Mouse (Mus musculus) common myeloid progenitor, adult 5-6 weeks (primary cell): ENCODE measurements around the gene Gfi1b. TPM values are rescaled to one million over a fixed set of nuclear protein-coding genes. Genes with fewer than 3 reads are reported as not detected.

Source experiments
- ATAC-seq: replicated peaks from 2 replicates; pipeline ENCODE4 v1.8.0; 2016; ENCODE audit warnings: low read depth, mild to moderate bottlenecking, moderate TSS enrichment, inconsistent platforms; ENCODE audit not compliant: poor library complexity, severe bottlenecking
- total RNA-seq: library from RNA; stranded (forward); fragments of 200-1000, 187-1606 nt; gene quantifications from 2 replicates; pipeline ENCODE4 v1.2.3, GENCODE M21; 2017

Gfi1b gene
- total RNA-seq, 1 experiment from 2014 or later = 30.7 TPM

DNA sequence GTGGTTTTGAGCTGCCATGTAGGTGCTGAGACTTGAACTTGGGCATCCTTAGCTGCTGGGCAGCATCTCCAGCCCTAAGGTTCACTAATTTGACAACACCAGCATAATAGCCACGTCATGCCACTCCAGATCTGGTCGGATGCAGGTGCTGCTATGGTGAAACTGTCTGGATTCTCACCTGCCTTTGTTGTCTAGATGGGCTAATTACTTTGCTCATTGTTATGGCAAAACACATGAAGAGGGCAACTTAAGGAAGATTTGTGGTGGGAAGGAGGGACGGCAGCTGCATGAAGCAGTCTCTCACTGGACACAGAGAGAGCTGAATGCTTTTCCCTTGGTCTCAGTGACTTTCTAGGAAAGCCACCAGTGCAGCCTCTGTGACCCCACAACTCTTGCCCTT, 4.3 kb upstream of the Gfi1b start:
- no peak for ATAC-seq

DNA sequence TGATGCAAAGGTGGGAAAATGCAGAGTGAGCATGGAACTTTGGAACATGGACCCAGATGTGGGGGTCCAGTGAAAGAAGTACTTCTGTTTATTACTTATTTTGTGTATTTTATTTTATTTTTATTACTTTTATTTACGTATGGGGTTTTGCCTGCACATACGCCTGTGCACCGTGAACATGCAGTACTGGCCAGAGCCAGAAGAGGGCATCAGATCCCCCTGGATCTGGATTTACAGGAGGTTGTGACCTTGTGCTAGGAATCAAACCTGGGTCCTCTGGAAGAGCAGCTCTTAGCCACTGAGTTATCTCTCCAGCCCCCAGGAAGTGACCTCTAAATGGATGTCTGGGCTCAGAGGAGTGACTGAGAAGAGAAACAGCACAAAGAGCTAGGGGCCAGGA, 3.1 kb upstream of the Gfi1b start:
- no peak for ATAC-seq

DNA sequence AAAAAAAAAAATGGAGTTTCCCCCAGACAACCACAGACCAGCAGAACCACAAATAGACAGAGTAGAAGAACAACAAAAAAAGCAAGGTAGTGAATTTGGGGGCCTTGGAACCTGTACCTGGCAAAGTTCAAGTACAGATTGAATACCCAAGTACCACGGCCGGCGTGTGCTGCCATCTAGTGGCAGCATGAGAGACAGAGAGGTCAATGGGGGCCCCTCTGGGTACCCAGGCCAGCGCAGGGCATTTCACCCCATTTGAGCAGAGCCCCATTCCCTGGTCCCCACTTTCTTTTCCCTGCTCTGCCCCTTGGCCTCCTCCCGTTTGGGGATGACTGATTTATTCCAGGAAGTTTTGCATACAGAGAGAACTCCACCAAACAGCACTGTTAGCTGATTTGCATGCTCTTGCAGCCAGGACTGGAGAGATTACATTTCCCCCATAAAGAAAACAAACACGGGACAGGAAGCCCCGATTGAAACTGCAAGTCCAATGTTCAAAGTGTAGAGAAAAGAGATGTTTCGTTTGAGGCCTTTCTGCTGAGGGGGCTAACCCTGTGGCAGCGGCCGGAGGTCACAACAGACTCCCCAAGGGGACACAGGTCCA, 841 bp upstream of the Gfi1b start:
- peak; percentile 48 for ATAC-seq

DNA sequence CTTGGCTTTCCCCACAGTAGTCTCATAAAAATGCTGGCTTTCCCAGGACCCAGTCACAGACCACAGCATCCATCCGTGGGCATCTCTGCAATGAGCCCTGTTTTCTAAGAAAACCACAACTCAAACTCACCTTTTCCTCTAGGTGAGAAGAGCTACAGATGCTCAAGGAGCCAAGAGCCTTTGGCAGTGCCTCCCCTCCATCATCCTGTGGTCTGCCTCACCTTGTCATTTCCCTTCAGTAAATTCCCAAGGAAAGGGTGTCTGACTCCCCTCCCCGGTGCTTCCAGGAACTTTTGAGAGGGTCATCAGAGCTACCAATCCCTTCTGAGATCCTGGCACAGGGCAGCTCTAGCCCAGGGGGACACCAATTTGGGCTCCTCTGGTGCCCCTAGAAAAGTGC, 671 bp downstream of the Gfi1b start:
- ATAC-seq = no peak

DNA sequence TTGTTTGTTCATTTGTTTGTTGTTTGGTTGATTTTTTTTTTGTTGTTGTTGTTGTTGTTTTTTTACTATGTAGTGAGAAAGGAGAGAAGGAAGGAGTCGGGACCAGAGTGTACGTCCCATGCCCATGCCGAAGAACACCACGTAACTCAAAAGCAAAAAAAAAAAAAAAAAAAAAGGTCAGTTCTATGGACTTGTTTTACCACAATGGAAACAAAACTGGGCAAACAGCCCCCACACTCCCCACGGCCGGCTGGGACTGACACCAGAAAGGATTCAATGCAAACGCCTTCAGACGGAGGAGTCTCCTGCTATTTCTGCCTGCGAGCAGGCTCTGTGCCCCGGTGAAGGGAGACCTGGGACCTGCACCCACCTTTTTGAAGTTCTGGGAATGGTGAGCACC, 1.3 kb downstream of the Gfi1b start:
- ATAC-seq = no peak

DNA sequence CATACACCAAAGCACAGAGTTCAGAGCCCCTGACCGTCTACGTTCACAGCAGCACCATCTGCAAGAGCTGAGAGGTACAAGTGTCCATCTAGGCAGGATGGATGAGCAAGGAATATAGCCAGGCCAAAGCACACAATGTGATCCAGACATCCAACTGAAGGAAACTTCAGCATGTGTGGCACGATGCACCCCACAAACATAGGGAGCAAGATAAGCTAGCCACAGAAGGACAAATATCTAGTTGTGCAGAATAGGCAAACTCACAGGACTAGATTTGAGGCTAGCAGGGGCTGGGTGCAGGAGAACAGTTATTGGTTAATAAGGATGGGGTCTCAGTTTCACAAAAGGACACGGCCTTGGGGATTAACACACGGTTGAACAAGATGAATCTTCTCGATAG, 2.4 kb downstream of the Gfi1b start:
- ATAC-seq = no peak

DNA sequence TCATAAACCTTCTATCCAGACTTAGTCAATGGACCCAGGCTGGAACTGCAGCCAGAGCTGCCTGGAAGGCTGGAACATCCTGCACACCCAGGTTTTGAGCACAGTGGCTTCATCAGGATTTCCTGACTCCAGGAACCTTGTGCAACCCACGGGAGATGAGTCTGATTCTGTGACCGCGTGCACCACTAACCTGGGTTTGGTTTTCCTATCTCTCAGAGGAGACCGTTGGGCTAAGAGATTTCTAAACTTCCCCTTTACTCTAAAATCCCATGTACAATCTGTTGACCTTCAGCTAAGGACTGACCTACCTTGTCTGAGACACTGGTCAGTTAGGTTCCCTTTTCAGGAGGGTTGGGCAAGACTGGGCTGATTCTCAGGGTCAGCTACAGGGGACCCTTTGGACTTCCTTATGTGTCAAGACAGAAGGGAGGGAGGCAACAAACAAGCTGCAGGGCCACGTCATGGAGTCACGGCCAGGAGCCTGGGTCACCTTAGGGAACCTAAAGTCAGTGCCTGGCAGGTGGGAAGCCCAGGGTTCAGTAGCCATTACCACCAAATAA, 2.9 kb downstream of the Gfi1b start:
- peak; percentile 16 for ATAC-seq

DNA sequence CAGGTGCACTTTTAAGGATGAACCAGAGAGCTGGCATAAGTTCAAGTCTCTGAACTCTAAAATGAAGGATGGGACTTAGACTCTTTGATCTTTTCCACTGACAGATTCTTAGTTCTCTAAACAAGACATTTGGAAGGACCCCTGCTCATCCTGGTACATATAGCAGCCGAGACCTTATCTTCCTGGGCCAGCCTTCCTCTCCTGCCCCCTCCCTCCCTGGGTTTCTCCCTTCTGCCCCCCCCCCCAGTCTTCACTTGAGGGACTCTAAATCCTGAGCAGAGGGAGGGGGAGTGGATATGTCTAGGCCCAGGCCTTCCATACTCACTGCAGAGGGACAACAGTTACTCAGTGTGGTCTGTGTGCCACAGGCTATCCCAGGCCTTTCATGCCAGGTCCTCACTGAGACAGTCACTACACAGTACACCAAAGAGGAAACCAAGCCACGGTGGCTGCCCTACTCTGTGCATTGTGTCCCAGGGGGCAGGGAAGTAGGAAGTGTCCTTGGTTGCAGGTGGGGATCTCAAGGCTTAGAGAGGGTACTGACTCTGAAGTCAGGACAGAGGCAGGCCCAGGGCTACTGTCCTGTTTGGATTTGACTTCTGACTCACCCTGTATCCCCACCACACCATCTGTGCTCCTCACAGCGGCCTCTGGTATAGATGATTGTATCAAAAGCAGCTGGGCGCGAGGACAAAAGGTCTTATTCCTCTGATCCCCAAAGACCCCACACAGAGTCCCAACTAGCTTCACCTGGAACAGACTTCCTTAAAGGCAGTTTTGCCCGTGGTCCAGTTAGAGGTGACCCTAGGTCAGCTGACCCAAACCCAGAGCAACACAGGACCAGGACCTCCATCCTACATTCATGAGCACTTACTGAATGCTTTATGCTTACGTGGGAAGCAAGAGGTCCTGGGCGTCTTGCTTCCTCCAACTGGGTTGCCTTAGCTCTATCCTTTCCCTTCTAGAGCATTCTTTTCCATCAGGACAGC, 4.0 kb downstream of the Gfi1b start:
- no peak for ATAC-seq

DNA sequence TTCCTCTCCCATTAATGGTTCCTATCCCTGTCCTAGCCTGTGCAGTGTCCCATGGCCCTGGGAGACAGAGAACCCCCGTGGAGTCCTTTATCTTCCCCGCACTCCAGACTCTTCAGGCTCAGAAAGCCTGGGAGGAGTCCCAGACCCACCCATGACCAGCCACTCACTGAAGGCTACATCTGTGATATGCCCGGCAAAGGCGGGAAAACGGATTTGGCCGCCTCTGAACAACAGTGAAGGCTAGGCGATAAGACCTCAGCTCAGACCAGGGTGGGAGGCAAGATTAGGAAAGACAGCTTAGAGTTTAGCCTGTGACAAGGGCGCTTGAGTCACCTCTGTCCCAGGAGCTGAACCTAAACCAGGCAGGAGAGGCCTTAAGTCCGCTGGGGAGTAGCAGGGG, 4.9 kb downstream of the Gfi1b start:
- ATAC-seq = 0 out of 2 replicates have a peak, but pooled peaks have one; percentile 5

DNA sequence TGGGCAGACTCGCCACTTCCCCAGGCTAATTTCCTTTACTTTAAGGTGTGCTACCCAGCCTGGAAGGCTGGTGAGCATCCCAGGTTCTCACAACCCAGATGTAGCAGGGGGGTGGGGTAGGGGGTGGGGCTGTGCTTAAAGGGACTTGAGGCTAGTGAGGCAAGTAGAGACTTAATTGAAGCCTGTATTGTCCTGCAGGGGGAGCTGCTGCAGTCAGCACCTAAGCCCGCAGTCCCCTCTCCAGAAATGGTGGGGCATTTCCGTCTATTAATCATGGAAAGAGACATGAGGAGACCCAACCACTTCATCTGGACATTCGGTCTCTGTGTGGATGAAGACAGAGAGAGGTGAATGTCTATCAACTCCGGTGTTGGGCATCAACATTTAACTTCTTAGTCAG, 5.4 kb downstream of the Gfi1b start:
- peak; percentile 36; the same call in 1 of the 2 replicates for ATAC-seq

DNA sequence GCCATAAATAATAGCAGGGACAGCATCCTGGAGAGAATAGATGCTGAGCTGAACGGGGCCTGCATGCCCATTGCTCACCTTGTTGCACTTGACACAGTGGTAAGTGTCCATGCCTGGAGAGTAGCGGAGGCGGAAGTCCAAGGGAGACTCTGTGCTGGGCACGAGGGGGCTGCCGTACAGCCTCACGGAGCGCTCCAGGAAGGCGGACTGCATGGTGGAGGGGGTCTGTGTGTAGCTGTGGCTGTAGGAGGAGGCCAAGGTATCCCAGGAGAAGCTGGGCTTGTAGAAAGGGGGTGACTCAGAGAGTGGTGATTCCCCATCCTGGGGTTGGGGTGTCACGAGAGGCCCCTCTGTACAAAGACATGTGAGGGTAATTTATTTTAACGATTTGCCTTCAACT, 8.2 kb downstream of the Gfi1b start:
- no peak for ATAC-seq

DNA sequence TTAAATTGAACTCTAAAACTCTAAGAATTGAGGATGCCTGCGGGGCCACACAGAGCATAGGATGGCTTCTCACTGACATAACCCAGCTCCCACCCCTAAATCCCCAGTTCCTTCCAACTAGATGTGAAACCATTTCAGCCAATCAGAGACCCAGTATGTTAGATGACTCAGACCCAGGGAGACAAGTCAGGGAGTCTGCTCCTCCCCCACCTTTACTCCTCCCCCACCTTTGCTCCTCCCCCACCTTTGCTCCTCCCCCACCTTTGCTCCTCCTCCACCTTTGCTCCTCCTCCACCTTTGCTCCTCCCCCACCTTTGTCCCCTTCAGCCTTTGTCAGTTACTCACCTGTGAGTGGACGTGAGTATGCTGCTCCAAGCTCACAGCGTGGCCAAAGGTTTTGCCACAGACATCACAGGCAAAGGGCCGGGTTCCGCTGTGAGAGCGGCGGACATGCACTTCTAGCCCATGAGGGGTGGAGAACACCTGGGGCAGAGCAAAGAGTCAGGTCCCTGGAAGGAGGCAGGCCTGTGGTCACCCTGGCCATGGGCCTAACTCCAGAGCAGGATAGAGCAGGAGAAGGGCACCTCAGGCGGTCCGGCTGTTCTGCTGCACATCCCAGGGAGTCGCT, 9.2 kb downstream of the Gfi1b start:
- ATAC-seq = no peak

DNA sequence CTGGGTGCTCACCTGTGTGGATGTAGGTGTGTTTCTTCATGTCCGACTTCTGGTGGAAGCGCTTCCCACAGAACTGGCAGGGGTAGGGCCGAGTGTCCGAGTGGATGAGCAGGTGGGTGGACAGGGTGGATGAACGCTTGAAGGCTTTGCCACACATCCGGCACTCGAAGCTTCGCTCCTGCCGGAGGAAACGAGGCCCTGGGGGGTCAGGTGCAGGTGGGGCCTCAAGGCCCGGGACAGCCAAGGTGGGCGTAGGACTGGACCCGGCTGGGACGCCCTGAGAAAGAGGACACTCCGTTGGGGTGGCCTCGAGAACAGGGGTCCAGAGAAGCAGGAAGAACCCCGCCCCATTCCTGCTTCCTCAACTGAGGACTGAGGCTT, 10.4 kb downstream of the Gfi1b start:
- ATAC-seq = no peak

DNA sequence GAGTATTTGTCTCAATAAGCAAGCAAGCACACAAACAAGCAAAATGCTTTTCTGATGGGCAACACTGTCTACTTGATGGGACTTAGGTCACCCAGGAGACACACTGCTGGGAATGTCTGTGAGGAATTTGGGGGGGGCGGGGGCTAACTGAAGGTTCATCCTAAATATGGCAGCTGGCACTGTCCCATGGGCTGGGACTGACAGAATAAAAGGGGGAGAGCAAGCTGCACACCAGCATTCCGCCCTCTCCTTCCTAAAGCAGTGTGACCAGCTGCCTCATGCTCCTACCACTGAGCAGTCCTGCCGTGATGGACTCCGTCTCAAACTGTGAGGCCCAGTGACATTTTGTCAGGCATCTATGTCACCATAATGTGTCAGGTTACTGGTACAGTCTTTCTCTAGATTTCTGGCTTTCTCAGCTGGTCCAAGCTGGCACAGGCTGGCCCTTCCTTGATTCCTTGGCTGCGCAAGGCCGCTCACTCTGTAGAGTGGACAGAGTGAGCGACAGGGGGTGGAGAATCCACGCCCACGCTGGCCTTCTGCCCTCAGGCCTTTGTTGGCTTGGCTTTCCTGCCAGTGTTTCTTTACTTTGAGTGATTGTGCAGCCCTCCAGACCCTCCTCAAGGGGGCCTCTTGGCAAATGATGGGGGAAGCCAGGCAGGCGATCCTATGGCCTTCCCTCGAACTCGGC, 10.9 kb downstream of the Gfi1b start:
- ATAC-seq = no peak

DNA sequence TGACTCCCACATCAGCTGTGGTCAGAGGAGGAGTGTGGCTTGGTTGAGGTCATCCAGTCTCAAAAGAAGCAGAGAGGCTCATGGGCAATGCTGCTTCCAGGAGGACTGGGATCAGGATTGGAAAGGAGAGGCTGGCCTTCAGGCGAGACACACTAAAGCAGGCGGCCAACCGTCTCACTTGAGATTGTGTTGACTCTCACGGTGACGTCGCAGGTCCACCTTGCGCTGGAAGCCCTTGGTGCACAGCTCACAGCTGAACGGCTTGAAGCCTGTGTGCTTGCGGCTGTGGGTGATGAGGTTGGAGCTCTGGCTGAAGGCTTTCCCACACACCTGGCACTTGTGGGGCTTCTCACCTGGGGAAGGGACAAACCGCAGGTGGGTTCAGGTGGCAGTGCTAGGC, 11.9 kb downstream of the Gfi1b start:
- ATAC-seq = no peak

DNA sequence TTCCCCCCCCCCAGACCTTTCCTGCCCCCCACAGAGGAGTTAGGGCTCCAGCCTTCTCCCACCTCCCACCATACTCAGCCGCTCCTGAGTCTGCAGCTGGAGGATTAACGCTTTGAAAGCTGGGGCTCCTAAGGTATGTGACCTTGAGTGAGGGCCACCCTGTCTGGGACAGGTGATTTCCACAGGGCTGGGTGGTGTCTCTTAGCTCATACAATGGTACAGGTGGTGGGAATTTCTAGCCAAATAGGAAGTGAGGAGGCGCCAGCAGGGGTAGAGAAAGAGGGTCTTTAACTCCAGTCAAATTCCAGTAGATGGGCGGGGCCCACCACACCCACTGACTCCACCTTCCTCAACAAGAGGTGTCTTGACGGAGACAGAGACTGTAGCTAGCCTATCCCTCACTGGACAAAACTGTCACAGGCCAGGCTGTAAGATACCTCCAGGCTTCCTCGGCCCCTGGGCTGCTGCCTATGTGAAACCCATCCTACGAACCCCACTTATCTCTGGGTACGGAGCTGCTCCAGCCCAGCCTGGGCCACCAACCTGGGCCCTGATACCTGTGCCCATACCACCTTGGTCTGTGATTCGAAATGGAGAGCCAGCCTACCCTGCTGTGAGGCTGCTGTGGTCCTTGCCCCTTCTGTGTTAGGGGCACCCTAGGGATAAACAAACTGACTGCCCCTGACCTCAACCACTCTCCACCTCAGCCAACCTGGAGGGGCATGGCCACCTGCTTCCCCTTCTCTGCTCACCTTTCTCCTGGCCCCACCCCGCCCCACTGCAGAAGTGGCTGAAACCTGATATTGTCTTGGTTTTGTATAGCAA, 14.2 kb downstream of the Gfi1b start:
- 0 out of 2 replicates have a peak, but pooled peaks have one; percentile 1 for ATAC-seq

DNA sequence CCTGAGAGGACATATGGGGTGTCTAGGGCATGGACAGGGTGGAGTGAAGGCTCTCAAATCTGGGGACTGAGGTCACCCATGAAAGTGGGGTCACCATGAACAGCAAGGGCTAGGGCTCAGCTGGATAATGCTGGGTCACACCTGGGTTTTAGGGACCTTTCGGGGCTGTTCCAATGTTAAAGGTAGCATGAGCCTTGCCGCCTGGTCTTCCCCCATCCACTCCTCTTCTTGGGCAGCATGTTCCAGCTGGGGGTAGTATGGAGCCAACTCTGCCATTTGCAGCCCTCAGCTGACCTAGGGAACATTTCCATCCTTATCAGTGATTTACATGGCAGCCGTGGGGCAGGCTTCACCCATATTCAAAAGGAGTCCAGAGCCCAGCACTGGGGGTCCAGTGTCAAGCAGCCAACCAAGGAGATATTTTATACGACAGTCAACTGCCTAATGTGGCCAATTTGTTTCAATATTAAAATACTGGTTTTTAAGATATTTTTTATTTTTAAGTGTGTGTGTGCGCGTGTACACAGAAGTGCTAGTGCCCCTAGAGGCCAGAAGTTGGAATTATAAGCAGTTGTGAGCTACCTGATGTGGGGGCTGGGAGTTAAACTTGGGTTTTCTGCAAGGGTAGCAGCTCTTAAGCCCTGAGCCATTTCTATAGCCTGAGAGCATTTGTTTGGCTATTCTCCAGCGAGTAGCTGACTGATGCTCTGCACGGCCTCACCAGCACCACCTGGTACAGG, 15.0 kb downstream of the Gfi1b start:
- ATAC-seq = peak; percentile 31

DNA sequence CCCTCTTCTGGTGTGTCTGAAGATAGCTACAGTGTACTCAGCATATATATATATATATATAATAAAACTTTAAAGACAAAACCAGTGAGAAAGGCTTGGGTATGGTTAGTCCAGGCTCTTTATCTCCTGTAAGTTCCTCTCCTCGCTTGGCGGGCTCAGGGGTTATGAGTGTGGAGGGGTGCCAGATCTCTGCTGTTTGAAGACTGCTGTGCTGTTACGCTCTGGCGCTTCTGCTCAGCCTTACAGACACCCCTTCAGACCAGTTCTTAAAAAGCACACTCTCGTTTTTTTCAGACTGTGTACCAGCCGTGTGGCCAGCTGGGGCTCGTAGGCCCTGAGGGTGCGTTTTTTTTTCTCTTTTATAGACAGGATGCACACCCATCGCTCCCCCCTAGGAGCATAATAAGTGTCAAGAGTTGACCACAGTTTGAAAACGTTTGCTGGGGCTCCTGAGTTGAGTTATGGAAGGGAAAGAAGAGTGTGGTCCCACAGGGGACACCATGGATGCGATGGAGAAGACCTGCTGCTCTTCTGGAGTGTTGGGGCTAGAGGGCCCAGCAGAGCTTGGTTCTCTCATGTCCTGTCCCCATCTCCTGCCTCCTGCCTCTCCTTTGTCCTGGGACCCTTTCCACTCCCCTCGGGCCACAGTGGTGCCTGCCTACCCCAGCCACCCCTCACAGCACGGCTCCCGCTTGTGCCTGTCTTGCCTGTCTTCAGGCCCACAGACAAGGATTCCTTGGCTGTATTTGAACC, 15.8 kb downstream of the Gfi1b start:
- peak; percentile 51 for ATAC-seq
